Mouse (Mus musculus): ENCODE results near the gene Etv6. TPM values are rescaled to one million over a fixed set of nuclear protein-coding genes. Genes with fewer than 3 reads are reported as not detected.

Etv6 gene
- polyA plus RNA-seq, 2 experiments = 13.9 to 16.5 TPM

GRCm38 (mm10) chr6:134147596-134148442 lies 112.3 kb downstream of the Etv6 start:
- Histone ChIP-seq H3K9ac (ENCODE audit: low read depth, low read length, severe bottlenecking) (no peak overlapping the region), H3K4me2 (replicated peaks; ENCODE audit: low read depth, low read length, severe bottlenecking) (no peak overlapping the region), H3K4me1 (ENCODE audit: control insufficient read depth, insufficient read depth, low read length) (peaks cover 45% of the 10 kb centered on the region), H3K4me3 (replicated peaks; ENCODE audit: low read length) (no peak overlapping the region), H3K27ac (replicated peaks; ENCODE audit: low read depth, low read length) (no peak overlapping the region), H3K9me3 (ENCODE audit: control insufficient read depth, low read length) (no peaks in the 10 kb centered on the region), H3K36me3 (ENCODE audit: control insufficient read depth, insufficient read depth, low read length) (no peaks in the 10 kb centered on the region), H3K27me3 (ENCODE audit: control insufficient read depth, insufficient read depth, low read length) (no peaks in the 10 kb centered on the region)
- WGBS = 31% methylated on average over 22 of the region's 22 CpGs
- no peak for DNase-seq (ENCODE audit: low spot score)
- TF ChIP-seq POLR2A (IDR thresholded peaks at IDR 0.05; ENCODE audit: borderline replicate concordance, extremely low read depth, insufficient read depth, insufficient read length) = no peak
- no peak for ATAC-seq (ENCODE audit: low FRiP score, low read depth)

GRCm38 (mm10) chr6:134148443-134148942 lies 113.0 kb downstream of the Etv6 start:
- no peak overlapping the region for H3K27ac ChIP-seq (replicated peaks; ENCODE audit: low read depth, low read length)
- DNase-seq (ENCODE audit: low spot score) = no peak
- 70% methylated on average over 7 of the region's 7 CpGs for WGBS
- peaks cover 39% of the 10 kb centered on the region for H3K4me1 ChIP-seq (ENCODE audit: control insufficient read depth, insufficient read depth, low read length)
- no peak for TF ChIP-seq POLR2A (IDR thresholded peaks at IDR 0.05; ENCODE audit: borderline replicate concordance, extremely low read depth, insufficient read depth, insufficient read length)
- H3K9ac ChIP-seq (ENCODE audit: low read depth, low read length, severe bottlenecking) = no peak overlapping the region
- H3K27me3 ChIP-seq (ENCODE audit: control insufficient read depth, insufficient read depth, low read length) = no peaks in the 10 kb centered on the region
- H3K9me3 ChIP-seq (ENCODE audit: control insufficient read depth, low read length) = no peaks in the 10 kb centered on the region
- no peak overlapping the region for H3K4me2 ChIP-seq (replicated peaks; ENCODE audit: low read depth, low read length, severe bottlenecking)
- no peak overlapping the region for H3K4me3 ChIP-seq (replicated peaks; ENCODE audit: low read length)
- no peaks in the 10 kb centered on the region for H3K36me3 ChIP-seq (ENCODE audit: control insufficient read depth, insufficient read depth, low read length)
- ATAC-seq (ENCODE audit: low FRiP score, low read depth) = no peak

- H3K36me3 ChIP-seq (ENCODE audit: control insufficient read depth, insufficient read depth, low read length) = no peaks in the 10 kb centered on the region
- H3K9me3 ChIP-seq (ENCODE audit: control insufficient read depth, low read length) = no peaks in the 10 kb centered on the region
- no peak overlapping the region for H3K4me2 ChIP-seq (replicated peaks; ENCODE audit: low read depth, low read length, severe bottlenecking)
- H3K27me3 ChIP-seq (ENCODE audit: control insufficient read depth, insufficient read depth, low read length) = no peaks in the 10 kb centered on the region
- H3K27ac ChIP-seq (replicated peaks; ENCODE audit: low read depth, low read length) = no peak overlapping the region
- peaks cover 29% of the 10 kb centered on the region for H3K4me1 ChIP-seq (ENCODE audit: control insufficient read depth, insufficient read depth, low read length)
- H3K9ac ChIP-seq (ENCODE audit: low read depth, low read length, severe bottlenecking) = no peak overlapping the region
- no peak for DNase-seq (ENCODE audit: low spot score)
- WGBS = 89% methylated on average over 7 of the region's 7 CpGs
- TF ChIP-seq POLR2A (IDR thresholded peaks at IDR 0.05; ENCODE audit: borderline replicate concordance, extremely low read depth, insufficient read depth, insufficient read length) = no peak
- ATAC-seq (ENCODE audit: low FRiP score, low read depth) = no peak
- no peak overlapping the region for H3K4me3 ChIP-seq (replicated peaks; ENCODE audit: low read length)
Measured at GRCm38 (mm10) chr6:134149606-134150005, 114.1 kb downstream of the Etv6 start.

DNA sequence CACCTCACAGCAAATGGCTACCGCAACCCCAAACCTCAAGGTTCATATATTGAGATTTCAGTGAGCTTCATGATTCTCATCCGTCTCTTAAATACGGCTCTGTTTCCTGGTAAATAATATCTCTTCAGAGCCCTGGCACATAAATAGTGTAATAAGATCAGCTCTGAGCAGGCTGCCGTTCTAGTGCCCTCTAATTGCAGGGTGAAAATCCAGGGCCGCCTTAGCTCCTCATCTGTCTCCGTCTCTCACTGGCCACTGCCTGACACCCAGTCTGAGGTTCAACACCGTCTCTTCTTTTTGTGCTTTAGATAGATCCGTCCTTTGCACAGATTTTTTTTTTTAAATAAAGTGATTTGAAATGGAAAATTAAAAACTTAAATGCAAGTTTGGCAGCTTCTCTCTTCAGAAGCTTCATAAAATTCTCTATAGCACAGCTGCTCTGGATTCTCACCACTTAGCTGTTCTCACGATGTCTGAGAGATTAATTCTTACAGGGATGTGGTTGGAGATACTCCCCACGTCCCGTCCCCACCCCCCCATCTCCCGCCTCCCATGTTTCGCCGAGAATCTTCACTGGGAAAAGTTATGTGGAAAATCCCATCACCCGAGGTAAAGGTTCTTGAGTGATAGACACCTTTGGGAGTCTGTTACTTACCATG lies 115.7 kb downstream of the Etv6 start:
- no peak for TF ChIP-seq POLR2A (IDR thresholded peaks at IDR 0.05; ENCODE audit: borderline replicate concordance, extremely low read depth, insufficient read depth, insufficient read length)
- no peak overlapping the region for H3K4me2 ChIP-seq (replicated peaks; ENCODE audit: low read depth, low read length, severe bottlenecking)
- DNase-seq (ENCODE audit: low spot score) (no peak), ATAC-seq (ENCODE audit: low FRiP score, low read depth) (no peak)
- H3K27me3 ChIP-seq (ENCODE audit: control insufficient read depth, insufficient read depth, low read length) = no peaks in the 10 kb centered on the region
- 50% methylated on average over 15 of the region's 15 CpGs for WGBS
- H3K4me1 ChIP-seq (ENCODE audit: control insufficient read depth, insufficient read depth, low read length) = peaks cover 37% of the 10 kb centered on the region
- no peak overlapping the region for H3K27ac ChIP-seq (replicated peaks; ENCODE audit: low read depth, low read length)
- H3K4me3 ChIP-seq (replicated peaks; ENCODE audit: low read length) = no peak overlapping the region
- H3K36me3 ChIP-seq (ENCODE audit: control insufficient read depth, insufficient read depth, low read length) = no peaks in the 10 kb centered on the region
- H3K9me3 ChIP-seq (ENCODE audit: control insufficient read depth, low read length) = no peaks in the 10 kb centered on the region
- H3K9ac ChIP-seq (ENCODE audit: low read depth, low read length, severe bottlenecking) = no peak overlapping the region

DNA sequence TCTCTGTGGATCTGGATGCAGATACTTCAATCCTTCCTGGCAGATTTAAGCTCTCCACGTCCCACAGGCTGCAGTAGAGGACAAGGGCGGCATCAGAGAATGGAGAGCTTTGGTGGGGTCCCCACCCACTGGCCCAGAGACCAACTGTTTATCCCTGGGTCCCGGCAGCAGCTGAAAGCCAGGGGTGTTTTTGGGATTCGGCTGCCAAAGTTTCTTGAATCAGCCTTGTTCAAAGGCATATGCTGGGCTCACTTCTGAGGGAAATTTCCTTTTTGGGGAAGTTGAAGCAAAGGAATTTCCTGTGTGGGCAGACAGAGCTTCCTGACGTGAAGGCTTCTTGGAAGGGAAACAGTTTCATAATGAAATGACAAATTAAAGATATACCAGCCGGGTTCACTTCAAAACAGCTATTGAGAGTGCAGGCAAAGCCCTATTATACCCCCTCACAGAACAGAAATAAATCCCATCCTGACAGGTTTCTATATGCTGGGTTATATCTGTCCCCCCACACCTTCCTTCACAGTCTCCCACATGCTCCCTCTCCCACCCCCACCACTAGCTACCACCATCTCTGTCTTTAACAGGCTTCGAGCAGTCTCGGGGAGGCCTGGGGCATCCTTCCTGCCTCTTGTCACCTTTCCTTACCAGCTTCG lies 116.5 kb downstream of the Etv6 start:
- DNase-seq (ENCODE audit: low spot score) (no peak), ATAC-seq (ENCODE audit: low FRiP score, low read depth) (no peak)
- no peak overlapping the region for H3K9ac ChIP-seq (ENCODE audit: low read depth, low read length, severe bottlenecking)
- no peaks in the 10 kb centered on the region for H3K9me3 ChIP-seq (ENCODE audit: control insufficient read depth, low read length)
- peaks cover 45% of the 10 kb centered on the region for H3K4me1 ChIP-seq (ENCODE audit: control insufficient read depth, insufficient read depth, low read length)
- no peaks in the 10 kb centered on the region for H3K36me3 ChIP-seq (ENCODE audit: control insufficient read depth, insufficient read depth, low read length)
- no peak overlapping the region for H3K4me3 ChIP-seq (replicated peaks; ENCODE audit: low read length)
- no peaks in the 10 kb centered on the region for H3K27me3 ChIP-seq (ENCODE audit: control insufficient read depth, insufficient read depth, low read length)
- H3K27ac ChIP-seq (replicated peaks; ENCODE audit: low read depth, low read length) = peak overlapping the region; percentile 59; the same call in 1 of the 2 replicates
- no peak for TF ChIP-seq POLR2A (IDR thresholded peaks at IDR 0.05; ENCODE audit: borderline replicate concordance, extremely low read depth, insufficient read depth, insufficient read length)
- no peak overlapping the region for H3K4me2 ChIP-seq (replicated peaks; ENCODE audit: low read depth, low read length, severe bottlenecking)
- 59% methylated on average over 9 of the region's 9 CpGs for WGBS
